Mouse (Mus musculus) brown adipose tissue, adult 24 weeks (tissue): Measurements from ENCODE around the gene Simc1. TPM values are rescaled to one million over a fixed set of nuclear protein-coding genes. Genes with fewer than 3 reads are reported as not detected.

Experiments used
- H3K27ac ChIP-seq: fragments of 200-500 bp; replicated peaks from 2 replicates; pipeline ENCODE4 v1.5.1; 2012; ENCODE audit warnings: low read depth, mild to moderate bottlenecking, low read length
- H3K4me1 ChIP-seq: fragments of 200-500 bp; 2 replicates; pipeline ENCODE4 v1.6.1; 2012; ENCODE audit warnings: low read length, mixed read lengths; ENCODE audit not compliant: control insufficient read depth, insufficient read depth, insufficient read length
- H3K4me3 ChIP-seq: fragments of 200-500 bp; 2 replicates; pipeline ENCODE4 v1.5.1; 2012; ENCODE audit warnings: low read depth, mild to moderate bottlenecking, low read length, moderate library complexity; ENCODE audit not compliant: insufficient read depth
- polyA plus RNA-seq: library from polyadenylated mRNA; stranded (reverse); fragments of >200 nt; gene quantifications from 2 replicates; pipeline ENCODE4 v1.2.4, GENCODE M21; 2012; ENCODE audit not compliant: missing spikeins, insufficient read depth, insufficient read length

Simc1 gene
- polyA plus RNA-seq, 1 experiment, result 2.6 TPM

DNA sequence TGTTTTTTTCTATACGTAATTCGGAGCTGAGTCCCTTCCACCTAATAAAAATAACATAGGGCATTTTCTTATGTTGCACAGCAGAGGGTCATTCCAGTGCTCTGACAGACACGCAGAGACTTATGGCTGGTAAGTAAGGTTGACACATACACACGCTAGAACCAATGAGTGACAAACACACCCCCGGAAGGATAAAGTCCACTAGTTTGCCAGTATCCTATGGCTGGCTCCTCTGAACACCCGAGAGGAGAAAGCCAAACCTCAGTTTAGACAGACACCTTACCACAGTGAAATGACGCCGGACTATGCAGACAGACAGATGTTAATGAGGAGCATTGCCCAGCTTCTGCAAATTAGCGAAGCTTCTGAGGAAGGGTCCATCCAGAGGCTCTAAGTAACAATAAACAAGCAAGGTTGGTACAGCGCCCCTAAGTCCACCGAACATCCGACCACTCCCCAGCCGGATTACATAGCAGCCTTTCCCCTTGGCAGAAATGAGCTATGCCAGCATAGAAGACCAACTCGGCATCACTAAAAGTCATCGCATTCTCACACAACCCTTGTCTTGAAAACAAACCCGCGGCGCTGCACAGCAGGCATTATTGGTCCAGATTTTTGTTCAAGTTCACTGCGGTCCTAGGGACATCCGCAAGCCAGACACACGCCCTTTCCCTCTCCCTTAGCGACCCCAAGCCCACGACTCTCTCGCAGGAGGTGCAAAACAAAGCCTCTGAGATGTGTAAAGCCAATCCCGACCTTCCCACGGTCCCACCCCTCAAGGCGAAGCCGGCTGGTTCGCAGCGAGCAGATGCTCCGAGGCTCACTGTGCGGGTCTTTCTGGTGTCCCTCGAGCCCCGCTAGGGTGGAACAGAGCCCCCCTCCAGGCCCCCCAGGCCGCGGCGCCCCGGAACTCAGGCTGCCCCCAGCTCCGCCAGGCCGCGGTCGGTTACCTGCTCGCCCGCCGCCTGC is 60.9 kb downstream of the Simc1 start:
- Histone ChIP-seq H3K4me3 (peak overlapping the region; percentile 75), H3K4me1 (peaks cover 5% of the 10 kb centered on the region; the same call in 1 of the 2 replicates), H3K27ac (peak overlapping the region; percentile 53)

GRCm38 (mm10) chr13:54565201-54565581 is 61.6 kb downstream of the Simc1 start, which contains the start of gene 4833439L19Rik:
Gene 4833439L19Rik, minus strand, starts transcription at chr13:54565435.
- H3K27ac ChIP-seq, result peak within 1 kb of the TSS; percentile 53
- peak within 1 kb of the TSS; percentile 75 for H3K4me3 ChIP-seq

DNA sequence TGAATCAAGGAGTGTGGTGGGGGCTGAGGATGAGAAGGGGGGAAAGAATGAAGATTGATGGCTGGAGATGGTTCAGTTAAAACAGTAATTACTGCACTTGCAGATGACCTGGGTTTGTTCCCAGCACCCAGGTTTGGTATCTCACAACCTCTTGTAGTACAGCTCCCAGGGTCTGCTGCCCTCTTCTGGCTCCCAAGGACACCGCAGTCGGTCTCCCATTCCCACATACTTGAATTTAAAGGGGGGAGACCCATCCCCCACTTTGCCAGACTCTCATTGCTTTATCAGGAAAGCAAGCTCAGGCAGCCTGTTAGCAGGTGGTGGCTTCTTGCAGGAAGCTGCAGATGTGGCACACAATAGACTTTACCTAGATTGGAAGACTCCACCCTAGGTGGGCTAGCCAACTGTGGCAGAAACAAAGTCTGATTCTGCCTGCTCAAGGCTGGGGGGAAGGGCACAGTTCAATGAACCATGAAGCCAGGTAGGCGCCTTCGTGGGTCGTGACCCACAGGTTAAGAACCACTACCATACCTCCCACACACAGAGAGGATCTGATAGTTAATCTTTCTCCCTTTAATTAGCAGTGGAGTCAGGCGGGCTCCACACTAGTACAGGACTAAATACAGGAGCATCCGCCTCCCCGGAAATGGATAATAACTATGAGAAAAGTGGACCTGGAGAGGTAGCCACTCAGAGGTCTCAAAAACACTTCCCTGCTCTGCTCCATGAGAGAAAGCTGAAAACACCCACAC is 62.2 kb downstream of the Simc1 start:
- peaks cover 5% of the 10 kb centered on the region; the same call in 1 of the 2 replicates for H3K4me1 ChIP-seq
- peak overlapping the region; percentile 75 for H3K4me3 ChIP-seq
- peak overlapping the region; percentile 35; the same call in 1 of the 2 replicates for H3K27ac ChIP-seq

More at GRCm38 (mm10) chr13:54565201-54565581, 61.6 kb downstream of the Simc1 start, which contains the start of gene 4833439L19Rik:
- peaks cover 5% of the 10 kb centered on the region; the same call in 1 of the 2 replicates for H3K4me1 ChIP-seq

DNA sequence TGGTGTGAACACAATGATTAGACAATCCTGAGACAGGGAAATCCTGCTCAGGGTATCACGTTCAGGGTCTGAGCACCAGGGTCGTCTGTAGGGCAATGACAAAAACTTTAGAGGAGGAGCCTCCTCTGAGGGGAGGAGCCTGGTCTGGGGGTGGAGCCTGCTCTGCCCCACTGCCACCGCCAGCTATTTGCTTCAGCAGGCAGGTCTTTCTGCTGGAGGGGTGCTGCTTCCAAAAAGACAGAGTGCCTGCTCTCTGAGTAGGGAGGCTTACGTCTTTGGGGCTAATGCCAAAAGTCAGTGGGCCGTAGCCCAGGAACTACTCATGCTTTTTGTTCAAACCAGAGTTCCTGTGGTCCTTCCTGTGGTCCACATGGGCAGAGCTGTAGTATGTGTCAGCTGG is 64.8 kb downstream of the Simc1 start:
- H3K4me3 ChIP-seq, result no peak overlapping the region
- H3K27ac ChIP-seq, result no peak overlapping the region
- H3K4me1 ChIP-seq, result 0 out of 2 replicates have a peak, but pooled peaks cover 3% of the 10 kb centered on the region

GRCm38 (mm10) chr13:54569282-54569681 is 65.7 kb downstream of the Simc1 start:
- no peaks in the 10 kb centered on the region for H3K4me1 ChIP-seq
- no peak overlapping the region for H3K4me3 ChIP-seq
- no peak overlapping the region for H3K27ac ChIP-seq

DNA sequence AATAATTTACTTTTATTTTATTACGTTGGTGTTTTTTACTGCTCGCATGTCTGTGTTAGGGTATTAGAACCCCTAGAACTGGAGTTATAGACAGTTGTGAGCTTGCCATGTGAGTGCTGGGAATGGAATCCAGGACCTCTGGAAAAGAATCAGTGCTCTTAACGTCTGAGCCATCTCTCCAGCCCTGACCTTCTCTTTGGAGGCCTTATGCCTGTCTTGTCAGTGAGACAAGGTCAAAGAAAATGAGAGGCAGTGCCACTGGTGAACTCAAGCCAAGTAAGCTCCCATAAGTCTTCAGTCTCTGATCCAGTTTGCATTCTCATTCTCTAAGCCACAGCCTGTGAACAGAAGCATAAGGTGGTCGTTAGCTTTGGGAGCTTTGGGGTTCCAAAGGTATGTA is 67.2 kb downstream of the Simc1 start:
- H3K4me3 ChIP-seq, result no peak overlapping the region
- H3K4me1 ChIP-seq, result peaks cover 3% of the 10 kb centered on the region; the same call in 1 of the 2 replicates
- no peak overlapping the region for H3K27ac ChIP-seq

- Histone ChIP-seq H3K4me1 (peaks cover 4% of the 10 kb centered on the region; the same call in 1 of the 2 replicates), H3K27ac (no peak overlapping the region), H3K4me3 (no peak overlapping the region)
Measured at GRCm38 (mm10) chr13:54571637-54572036, 68.1 kb downstream of the Simc1 start.

- H3K4me1 ChIP-seq, result peaks cover 4% of the 10 kb centered on the region; the same call in 1 of the 2 replicates
- no peak overlapping the region for H3K4me3 ChIP-seq
- H3K27ac ChIP-seq, result no peak overlapping the region
Measured at GRCm38 (mm10) chr13:54572621-54573020, 69.0 kb downstream of the Simc1 start.

- H3K4me1 ChIP-seq, result peaks cover 4% of the 10 kb centered on the region; the same call in 1 of the 2 replicates
- H3K4me3 ChIP-seq, result peak within 1 kb of the TSS; percentile 87
- H3K27ac ChIP-seq, result peak within 1 kb of the TSS; percentile 56
Measured at GRCm38 (mm10) chr13:54574854-54575481, 71.4 kb downstream of the Simc1 start, which contains the start of gene Arl10. Gene Arl10, plus strand, starts transcription at chr13:54575015.

- peak overlapping the region; percentile 87 for H3K4me3 ChIP-seq
- peaks cover 4% of the 10 kb centered on the region; the same call in 1 of the 2 replicates for H3K4me1 ChIP-seq
- H3K27ac ChIP-seq, result peak overlapping the region; percentile 56; the same call in 1 of the 2 replicates
Measured at GRCm38 (mm10) chr13:54575489-54575888, 71.9 kb downstream of the Simc1 start.

DNA sequence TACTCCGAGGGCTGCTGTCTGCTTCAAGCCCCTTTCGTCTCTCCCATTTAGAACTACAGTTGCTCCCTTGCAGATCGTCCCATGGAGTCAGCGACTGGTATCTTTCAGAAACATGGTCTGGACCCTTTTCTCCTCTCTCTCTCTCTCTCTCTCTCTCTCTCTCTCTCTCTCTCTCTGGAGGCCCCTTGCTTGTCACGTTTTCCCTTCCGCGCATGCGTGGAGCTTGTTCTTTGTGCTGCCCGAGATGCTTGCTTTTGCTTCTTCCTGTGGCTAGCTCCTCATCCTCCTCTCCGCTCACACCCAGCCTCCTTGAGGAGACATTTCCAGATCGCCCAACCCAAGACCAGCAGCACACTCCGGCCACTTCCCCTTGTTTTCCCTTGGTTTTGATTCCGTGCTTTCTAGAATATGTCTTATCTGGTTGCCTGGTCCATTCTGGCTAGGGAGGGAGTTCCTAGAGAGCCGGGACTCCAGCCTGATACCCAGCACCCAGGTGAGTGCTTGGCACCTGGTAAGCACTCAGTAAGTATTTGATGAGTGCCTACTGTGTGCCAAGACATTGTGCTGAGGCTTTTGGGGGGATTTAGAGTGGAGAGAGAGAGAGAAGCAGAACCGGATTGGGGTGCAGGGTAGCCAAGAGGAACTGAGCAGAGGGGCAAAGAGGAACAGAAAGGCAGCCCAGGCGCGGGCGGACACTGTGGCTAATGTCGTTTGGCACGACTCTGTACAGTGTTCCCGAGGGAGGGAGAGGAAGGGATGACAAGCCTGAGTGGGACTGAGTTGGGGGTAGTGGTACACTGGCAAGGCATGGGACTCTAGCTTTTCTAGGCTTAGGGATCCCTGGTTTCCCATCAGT is 74.3 kb downstream of the Simc1 start:
- peak overlapping the region; percentile 64 for H3K27ac ChIP-seq
- H3K4me3 ChIP-seq, result peak overlapping the region; percentile 4; the same call in 1 of the 2 replicates
- peaks cover 4% of the 10 kb centered on the region; the same call in 1 of the 2 replicates for H3K4me1 ChIP-seq

DNA sequence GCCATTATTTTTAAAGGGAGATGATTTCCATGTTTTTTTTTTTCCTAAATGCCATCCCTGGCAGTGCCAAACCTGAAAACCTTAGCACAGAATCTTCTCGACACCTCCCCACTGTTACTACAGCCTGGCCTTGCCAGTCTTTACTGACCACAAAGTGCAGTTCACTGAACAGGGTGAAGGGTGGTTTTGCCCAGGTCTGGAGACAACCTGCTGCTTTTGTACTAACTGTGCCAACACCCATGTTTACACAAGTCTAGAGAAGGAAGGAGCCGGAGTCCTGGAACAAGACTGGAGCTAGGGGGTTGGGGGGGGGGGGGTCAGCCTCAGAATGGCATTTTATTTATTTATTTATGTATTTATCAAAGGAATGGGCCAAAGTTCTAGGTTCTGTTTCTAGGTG is 77.8 kb downstream of the Simc1 start:
- H3K4me3 ChIP-seq, result no peak overlapping the region
- no peak overlapping the region for H3K27ac ChIP-seq
- H3K4me1 ChIP-seq, result peaks cover 2% of the 10 kb centered on the region; the same call in 1 of the 2 replicates

DNA sequence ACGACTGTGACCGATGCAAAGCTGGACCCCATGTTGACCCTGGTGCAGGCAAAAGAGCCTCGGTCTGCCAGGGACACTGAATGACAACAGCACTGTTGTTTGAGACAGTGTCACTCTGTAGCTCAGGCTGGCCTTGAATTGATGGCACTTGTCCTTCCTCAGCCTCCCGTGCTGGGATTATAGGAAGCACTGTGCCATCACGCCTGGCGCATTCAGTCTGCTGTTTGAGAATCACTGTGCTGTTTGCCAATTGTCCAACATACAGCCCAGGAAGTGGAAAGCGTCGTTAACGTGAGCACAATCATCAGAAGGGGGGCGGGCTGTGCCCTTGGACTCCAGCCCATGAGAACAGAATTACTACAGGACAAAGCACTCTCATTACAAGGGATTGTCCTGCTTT is 78.5 kb downstream of the Simc1 start:
- no peak overlapping the region for H3K27ac ChIP-seq
- H3K4me3 ChIP-seq, result no peak overlapping the region
- H3K4me1 ChIP-seq, result peaks cover 2% of the 10 kb centered on the region; the same call in 1 of the 2 replicates

- Histone ChIP-seq H3K27ac (no peak overlapping the region), H3K4me1 (peaks cover 2% of the 10 kb centered on the region; the same call in 1 of the 2 replicates), H3K4me3 (no peak overlapping the region)
Measured at GRCm38 (mm10) chr13:54582860-54583259, 79.3 kb downstream of the Simc1 start.
